Mouse (Mus musculus): ENCODE measurements at regions not wholly inside any gene's neighbourhood (a gene's known extent, or its start where the extent isn't known, plus 50 kb on each side); places are given as distances from the start of the nearest gene placed in this dataset.

- no peak for TF ChIP-seq CTCF (IDR thresholded peaks at IDR 0.05; ENCODE audit: low read depth)
- TF ChIP-seq EP300 (optimal IDR thresholded peaks at IDR 0.05) = no peak
Observed at GRCm38 (mm10) chr12:79998788-79999187, 114.0 kb downstream of the Zfp36l1 start.

Data from stomach, postnatal 0 days (tissue).